Mouse (Mus musculus) left cerebral cortex, postnatal 4 days (tissue): Measurements from ENCODE around the gene Ccdc159. TPM values are rescaled to one million over a fixed set of nuclear protein-coding genes. Genes with fewer than 3 reads are reported as not detected.

ENCODE experiments used
- DNase-seq: peaks from one replicate; pipeline ENCODE4 v3.0.0-alpha.2; 2022
- intact Hi-C: fragments of 180-260 bp; cut with DNase I; formaldehyde crosslinking; loops from one replicate; pipeline ENCODE4 v1.15.1; 2025
- total RNA-seq, 2 experiments: library from RNA; stranded (reverse); gene quantifications; 2 replicates each; pipeline ENCODE4 v1.2.3; 2021

The Ccdc159 gene
- total RNA-seq, 2 experiments from 2014 or later = 18.5 to 20.8 TPM

DNA sequence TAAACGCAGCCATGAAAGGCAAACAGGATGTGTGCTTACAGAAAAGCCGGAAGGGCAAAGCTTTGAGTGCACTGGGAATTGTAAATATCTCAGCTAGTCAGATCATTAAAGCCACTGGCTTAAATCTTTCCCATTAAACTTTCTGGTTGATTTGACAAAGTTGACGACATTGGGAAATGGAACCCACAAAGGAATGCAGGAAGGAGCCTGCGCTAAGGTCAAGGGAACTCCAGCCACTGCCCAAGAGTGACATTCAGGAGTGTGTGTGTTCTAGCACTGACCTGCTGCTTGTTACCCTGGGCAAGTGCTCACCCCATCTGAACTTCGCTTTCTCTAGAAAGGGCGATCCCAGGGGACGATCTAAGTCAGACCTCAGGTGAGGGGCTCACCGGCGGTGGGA, 32.9 kb downstream of the Ccdc159 start:
- no peak for DNase-seq
- intact Hi-C loops = no loop called here

DNA sequence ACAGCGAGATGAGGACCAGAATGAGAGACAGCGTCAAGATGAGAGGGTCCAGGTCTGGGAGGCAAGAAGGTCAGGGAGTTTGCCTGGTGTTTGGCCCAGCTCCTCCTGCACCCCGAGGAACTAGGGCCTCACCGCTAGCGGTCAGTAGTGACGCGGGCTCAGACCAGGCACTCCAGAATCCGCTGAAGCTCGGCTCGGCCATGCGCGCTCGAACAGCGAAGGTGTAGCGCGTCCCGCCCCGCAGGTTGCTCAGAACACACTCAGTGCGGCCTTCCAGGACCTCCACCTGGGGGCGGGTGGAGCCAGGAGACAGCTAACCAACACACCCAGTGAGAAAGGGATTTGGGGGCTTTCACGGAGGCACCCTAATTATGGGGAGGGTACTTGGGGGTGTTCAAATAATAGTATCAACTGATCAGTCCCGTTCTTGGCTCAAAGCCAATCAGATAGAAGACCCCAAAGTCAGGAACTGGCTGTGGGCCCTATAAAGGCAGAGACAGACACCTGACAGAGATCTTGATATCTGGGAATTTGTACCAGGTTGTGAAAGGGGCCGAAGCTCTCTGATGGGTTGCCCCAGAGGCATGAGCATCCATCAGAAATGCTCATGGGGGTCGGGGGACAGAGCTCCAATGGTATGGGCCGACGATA, 33.4 kb downstream of the Ccdc159 start:
- DNase-seq = no peak
- intact Hi-C loops = no loop called here

DNA sequence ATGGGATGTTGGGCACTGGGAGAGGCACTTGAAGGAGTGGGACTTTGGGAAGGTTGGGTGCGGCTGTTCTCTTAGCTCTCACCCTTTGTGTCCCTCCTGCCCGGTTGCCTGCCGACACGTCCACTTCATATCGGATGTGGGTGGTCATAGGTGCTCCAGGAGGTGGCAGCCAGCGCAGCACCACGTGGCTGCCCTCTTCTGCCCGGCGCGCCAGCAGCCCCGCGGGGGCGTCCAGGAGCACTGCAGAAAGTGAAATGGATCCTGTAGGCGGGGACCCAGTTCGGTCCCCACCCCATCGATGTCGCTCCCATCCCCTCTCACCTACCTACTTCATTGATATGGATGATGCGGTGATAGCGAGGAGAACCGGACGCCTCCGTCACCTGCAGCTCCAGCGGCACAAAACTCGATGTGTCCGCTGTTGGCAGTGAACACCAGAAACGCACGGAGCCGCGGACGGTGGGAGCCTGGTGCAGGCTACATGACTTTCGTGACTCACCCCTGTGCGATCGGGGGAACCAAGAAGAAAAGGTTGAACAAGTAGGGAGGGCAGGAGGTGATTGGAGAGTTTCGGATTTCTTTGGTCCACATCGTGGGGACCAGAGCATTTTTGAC, 34.2 kb downstream of the Ccdc159 start:
- DNase-seq = no peak
- intact Hi-C loops = no loop called here

DNA sequence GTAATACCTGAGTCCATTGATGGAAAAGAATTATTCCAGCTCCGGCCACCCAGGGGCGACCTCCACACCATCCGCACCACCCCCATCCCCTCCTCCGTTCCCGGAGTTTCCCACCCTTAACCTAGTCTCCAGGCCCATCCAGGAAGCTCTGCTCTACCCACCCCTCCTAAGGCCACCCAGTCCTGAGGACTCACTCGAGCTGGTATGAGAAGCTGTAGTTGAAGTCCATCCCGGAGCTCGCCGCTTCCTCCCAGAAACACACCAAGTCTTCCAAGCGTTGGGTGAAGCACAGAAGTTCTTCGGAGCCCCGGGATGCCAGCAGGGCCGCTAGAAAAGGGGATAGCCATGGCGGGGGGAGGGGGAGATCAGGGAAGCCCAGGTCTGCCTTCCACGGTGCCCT, 34.7 kb downstream of the Ccdc159 start:
- intact Hi-C loops = no loop called here
- DNase-seq = no peak

DNA sequence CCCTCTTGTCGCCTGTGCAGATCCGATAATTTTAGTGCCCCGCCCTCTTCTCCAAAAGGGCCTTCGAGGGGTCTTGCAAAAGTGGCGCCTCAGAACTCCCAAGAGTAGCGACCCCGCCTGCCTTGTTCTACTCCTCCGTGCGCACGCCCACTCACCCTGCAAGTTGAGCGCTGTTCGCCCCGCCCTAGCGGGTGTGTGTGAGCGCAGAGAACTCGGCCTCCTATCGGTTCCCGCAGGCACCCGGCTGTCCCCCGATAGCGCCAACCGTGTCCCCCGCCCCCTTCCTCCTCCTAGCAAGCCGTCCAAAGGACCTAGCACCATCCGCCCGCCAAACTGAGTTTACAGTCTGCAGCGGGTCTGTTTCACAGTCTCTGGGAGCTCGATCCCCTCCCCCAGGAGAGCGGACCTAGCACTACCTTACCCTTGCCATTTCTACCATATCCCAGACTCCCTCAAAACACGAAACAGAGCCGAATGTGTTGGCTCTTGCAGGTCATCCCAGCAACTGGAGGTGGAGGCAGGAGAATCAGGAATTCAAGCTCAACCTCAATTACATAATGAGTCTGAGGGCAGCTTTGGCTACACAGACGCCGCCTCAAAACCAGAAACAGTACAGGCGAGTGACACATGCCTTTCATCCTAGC, 35.3 kb downstream of the Ccdc159 start:
- intact Hi-C loops = no loop called here
- peak; percentile 57 for DNase-seq

- no peak for DNase-seq
- intact Hi-C loops = no loop called here
These were observed 36.1 kb downstream of the Ccdc159 start, which contains the start of gene Epor for GRCm38 (mm10) chr9:21963417-21963816. Gene Epor, minus strand, starts transcription at chr9:21963506.

- intact Hi-C loops = no loop called here
- no peak for DNase-seq
These were observed 41.6 kb downstream of the Ccdc159 start for GRCm38 (mm10) chr9:21968883-21969282.

GRCm38 (mm10) chr9:21969304-21969703, 42.0 kb downstream of the Ccdc159 start:
- intact Hi-C loops = no loop called here

GRCm38 (mm10) chr9:21976626-21977175, 49.4 kb downstream of the Ccdc159 start:
- intact Hi-C loops = no loop called here
- no peak for DNase-seq

More at GRCm38 (mm10) chr9:21969304-21969703, 42.0 kb downstream of the Ccdc159 start:
- no peak for DNase-seq

DNA sequence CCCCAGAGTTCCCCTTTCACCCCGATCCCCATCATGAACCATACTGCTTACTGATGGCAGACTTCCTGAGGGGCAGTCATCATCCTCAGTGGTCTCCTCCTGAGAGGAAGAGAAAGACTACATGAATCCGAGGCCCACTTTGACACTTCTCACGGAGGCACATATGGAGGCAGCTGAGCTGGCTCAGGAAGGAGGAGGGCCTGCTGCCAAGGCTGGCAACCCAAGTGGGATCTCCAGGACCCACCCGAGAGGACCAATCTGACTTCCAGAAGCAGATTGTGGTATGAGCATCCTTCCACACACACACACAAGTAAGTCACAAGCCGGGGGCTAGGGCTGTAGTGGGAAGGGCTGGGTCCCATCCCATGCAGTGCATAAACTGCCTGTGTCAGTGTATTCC, 50.1 kb downstream of the Ccdc159 start:
- DNase-seq = peak; percentile 74
- intact Hi-C loops = no loop called here

DNA sequence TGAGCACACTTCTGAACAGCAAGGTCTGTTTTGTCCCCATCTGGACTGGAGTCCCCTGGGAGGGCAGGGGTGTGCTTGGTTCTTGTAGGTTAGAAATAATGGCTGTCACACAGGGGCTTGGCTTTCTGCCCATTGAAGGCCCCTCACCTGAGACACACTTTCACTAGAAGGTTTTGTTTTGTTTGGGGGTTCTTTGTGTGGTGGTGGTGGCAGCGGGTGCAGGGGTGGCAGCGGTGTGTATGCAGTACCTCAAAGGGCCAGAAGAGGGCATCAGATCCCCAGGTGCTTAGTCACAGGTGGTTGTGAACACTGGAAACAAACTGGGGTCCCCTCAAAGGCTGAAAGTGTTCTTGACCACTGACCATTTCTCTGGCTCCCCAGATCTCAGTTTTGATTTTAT, 50.7 kb downstream of the Ccdc159 start:
- no peak for DNase-seq
- intact Hi-C loops = no loop called here

DNA sequence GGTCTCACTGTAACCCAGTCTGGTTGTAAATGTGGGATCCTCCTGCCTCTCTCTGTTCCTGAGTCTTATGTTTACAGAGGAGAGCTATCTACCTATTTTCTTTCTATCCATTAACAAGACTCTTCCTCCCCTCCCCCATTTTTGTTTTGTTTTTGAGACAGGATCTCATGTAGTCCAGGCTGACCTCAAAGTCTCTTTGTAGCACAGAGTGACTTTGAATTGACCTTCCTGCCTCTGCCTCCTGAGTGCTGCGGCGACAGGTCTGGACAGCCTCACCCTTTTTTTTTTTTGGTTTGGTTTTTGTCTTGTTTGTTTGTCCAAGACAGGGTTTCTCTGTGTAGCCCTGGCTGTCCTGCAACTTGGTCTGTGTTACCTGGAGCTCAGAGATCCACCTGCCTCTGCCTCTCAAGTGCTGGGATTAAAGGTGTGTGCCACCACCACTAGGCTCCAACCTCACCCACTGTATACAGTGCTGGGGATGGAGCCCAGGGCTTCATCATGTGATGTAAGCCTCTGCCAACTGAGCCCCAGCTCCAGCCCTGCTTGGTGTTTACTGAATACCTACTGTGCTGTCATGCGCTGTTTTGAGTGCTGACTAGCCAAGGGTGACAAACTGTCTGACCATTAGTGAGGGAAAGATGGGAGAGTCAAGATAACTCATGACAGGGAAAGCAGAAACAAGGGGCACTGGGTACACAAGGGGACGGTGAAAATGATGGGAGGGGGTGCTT, 51.3 kb downstream of the Ccdc159 start:
- intact Hi-C loops = no loop called here
- no peak for DNase-seq

GRCm38 (mm10) chr9:21983911-21984310, 56.6 kb downstream of the Ccdc159 start:
- intact Hi-C loops = no loop called here
- no peak for DNase-seq

Other genes starting within 250 kb of the Ccdc159 start
- 10 to 100 TPM; 25.2 to 32.4 TPM for gene Ldlr, start 204.0 kb upstream of the Ccdc159 start, total RNA-seq
- 1 to 10 TPM; 4.9 to 5.9 TPM for gene Spc24, start 167.2 kb upstream of the Ccdc159 start, total RNA-seq
- 1 to 10 TPM; 8.7 to 9.7 TPM for gene Kank2, start 128.7 kb upstream of the Ccdc159 start, total RNA-seq
- gene Angptl8, start 92.0 kb upstream of the Ccdc159 start, total RNA-seq = not detected
- gene Dock6, start 74.8 kb upstream of the Ccdc159 start, total RNA-seq = 10 to 100 TPM; 28.9 to 29.2 TPM
- gene Rab3d, start 9.3 kb upstream of the Ccdc159 start, total RNA-seq = 10 to 100 TPM; 31.1 to 41.1 TPM
- 10 to 100 TPM; 28.1 to 31.6 TPM for gene Tmem205, start 85 bp downstream of the Ccdc159 start, total RNA-seq
- 100 to 1,000 TPM; 199 to 225 TPM for gene Plppr2, start 9.6 kb downstream of the Ccdc159 start, total RNA-seq
- gene Swsap1, start 28.3 kb downstream of the Ccdc159 start, total RNA-seq = 10 to 100 TPM; 11.8 to 12.6 TPM
- gene Epor, start 36.0 kb downstream of the Ccdc159 start, total RNA-seq = 1 to 10 TPM; 1.9 to 2.4 TPM
- 1 to 10 TPM in 1 of 2 experiments, under 1 TPM in 1; 0.90 to 1.4 TPM for gene Rgl3, start 62.0 kb downstream of the Ccdc159 start, total RNA-seq
- 1 to 10 TPM; 6.2 to 6.9 TPM for gene Ccdc151, start 75.2 kb downstream of the Ccdc159 start, total RNA-seq
- 10 to 100 TPM; 89.6 to 95.2 TPM for gene Prkcsh, start 75.3 kb downstream of the Ccdc159 start, total RNA-seq
- gene Elavl3, start 124.6 kb downstream of the Ccdc159 start, total RNA-seq = 100 to 1,000 TPM; 365 to 366 TPM
- gene Gm49318, start 143.8 kb downstream of the Ccdc159 start, total RNA-seq = not detected
- 10 to 100 TPM; 28.6 to 30.1 TPM for gene Zfp653, start 143.9 kb downstream of the Ccdc159 start, total RNA-seq
- gene Ecsit, start 158.0 kb downstream of the Ccdc159 start, total RNA-seq = 10 to 100 TPM; 43.2 to 44.6 TPM
- gene Cnn1, start 171.7 kb downstream of the Ccdc159 start, total RNA-seq = under 1 TPM in 1 of 2 experiments, not detected in 1; 0.44 TPM
- 10 to 100 TPM; 65.7 to 66.6 TPM for gene Elof1, start 189.7 kb downstream of the Ccdc159 start, total RNA-seq
- gene Acp5, start 208.2 kb downstream of the Ccdc159 start, total RNA-seq = under 1 TPM; 0.26 to 0.38 TPM
- gene Pigyl, start 229.4 kb downstream of the Ccdc159 start, total RNA-seq = 10 to 100 TPM; 37.4 to 38.1 TPM